Mouse (Mus musculus): Measurements from ENCODE around the gene Odf2l. TPM values are rescaled to one million over a fixed set of nuclear protein-coding genes. Genes with fewer than 3 reads are reported as not detected.

Gene Odf2l
- total RNA-seq, 2 experiments from 2014 or later = 29.7 to 35.5 TPM

DNA sequence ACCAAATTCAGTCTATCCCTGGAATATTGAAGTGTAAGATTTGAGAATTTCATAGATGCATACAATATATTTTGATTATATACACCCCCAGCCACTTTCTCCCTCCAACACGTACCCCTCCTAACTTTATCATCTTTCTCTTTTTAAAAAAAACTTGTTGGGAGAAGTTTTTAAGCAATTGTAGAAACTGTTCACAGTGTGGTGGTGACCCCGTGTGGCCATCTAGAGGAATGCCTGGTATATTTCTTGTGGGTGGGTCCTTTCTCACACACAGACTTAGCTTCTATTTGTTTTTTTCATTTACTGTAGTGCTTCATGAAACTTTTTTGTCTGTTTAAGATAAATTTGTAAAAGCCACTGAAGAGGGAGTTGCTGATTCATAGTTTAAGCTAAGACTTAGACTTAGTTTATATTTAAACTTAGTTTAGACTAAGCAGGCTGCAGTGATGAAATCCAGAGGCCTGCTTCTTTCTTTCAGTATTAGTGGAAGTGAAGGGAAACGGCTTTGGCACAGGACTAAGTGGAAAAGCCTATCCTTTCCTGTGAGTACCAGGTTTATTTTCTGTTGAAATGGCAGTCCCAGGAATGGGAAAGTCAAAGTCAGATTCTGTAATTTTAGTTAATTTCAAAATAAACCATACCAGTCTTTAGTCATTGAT is 13.0 kb downstream of the Odf2l start:
- no peak for DNase-seq (ENCODE audit: low spot score in 2 of 2)

DNA sequence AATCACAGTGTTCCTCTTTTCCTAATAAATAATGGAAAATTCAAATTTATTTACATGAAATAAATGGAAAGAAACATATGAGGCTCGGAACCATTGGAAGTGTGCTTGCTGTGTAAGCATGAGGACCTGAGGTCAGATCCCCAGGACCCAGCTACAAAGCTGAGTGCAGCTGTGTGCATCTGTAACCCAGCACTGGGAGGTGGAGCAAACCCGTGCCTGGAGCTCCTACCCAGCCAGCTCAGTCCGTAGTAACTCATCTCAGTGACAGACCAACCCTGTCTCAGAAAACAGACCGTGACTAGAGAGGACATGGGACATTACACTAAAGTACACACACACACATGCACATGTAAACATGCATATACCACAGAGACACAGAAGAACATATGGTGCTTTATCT is 21.8 kb downstream of the Odf2l start:
- no peak for DNase-seq (ENCODE audit: low spot score in 2 of 2)

DNA sequence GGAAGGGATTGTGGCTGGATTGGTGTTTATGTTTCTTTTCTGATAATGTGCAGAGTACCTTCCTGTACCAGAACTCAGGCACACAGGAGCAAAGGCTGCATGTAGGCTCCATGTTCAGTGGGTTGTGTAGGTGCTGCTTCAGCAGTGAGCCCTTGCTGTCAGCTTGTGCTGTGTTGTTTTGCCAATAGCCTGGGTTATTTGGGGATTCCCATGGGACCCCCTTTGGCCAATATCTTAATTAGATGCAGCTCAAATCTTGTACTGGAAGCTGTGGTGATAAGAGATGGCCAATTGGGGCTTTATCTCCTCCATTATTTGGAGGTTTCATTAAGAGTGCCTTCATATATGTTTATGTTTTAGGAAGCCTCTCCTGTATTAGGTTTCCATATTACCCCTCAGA is 24.5 kb downstream of the Odf2l start:
- no peak for DNase-seq (ENCODE audit: low spot score in 2 of 2)

DNA sequence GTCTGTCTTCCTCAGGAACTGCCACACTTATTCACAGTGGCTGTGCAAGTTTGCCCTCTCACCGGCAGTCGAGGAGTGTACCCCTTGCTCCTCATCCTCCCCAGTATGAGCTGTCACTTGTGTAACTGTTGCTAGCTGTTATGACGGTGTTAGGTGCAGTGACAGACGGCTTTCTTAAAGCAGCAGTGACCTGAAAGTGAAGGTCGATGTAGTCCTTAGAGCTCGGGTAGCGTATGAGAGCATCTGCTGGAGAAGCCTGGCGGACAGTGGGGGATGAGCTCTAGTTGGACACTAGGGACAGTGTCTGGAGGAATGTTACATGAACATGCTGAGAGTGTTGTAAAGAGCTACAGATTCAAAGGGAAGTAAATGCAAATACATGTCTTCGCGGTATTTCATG is 25.5 kb downstream of the Odf2l start:
- no peak for DNase-seq (ENCODE audit: low spot score in 2 of 2)

- no peak for DNase-seq (ENCODE audit: low spot score in 2 of 2)
These were observed 28.5 kb downstream of the Odf2l start for GRCm38 (mm10) chr3:145146871-145147270.

DNA sequence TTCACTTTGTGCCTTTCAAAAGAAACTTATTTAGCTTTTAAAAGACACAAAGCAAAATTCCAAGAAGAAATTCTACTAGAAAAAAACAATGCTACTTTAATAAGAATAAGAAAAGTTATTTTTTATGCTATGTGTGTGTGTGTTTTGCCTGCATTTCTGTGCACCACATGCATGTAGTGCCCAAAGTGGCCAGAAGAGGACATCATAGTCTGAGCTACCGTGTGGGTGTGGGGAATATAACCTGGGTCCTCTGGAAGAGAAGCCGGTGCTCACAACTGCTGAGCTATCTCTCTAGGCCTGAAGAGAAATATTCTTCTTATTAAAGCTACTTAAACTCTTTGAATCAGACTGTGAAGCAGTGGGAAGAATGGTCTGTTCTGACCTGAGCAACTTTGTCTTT is 29.1 kb downstream of the Odf2l start:
- DNase-seq (ENCODE audit: low spot score in 2 of 2) = no peak

- no peak for DNase-seq (ENCODE audit: low spot score in 2 of 2)
These were observed 29.6 kb downstream of the Odf2l start for GRCm38 (mm10) chr3:145147952-145148351.

GRCm38 (mm10) chr3:145151092-145151491 is 32.7 kb downstream of the Odf2l start:
- no peak for DNase-seq (ENCODE audit: low spot score in 2 of 2)

DNA sequence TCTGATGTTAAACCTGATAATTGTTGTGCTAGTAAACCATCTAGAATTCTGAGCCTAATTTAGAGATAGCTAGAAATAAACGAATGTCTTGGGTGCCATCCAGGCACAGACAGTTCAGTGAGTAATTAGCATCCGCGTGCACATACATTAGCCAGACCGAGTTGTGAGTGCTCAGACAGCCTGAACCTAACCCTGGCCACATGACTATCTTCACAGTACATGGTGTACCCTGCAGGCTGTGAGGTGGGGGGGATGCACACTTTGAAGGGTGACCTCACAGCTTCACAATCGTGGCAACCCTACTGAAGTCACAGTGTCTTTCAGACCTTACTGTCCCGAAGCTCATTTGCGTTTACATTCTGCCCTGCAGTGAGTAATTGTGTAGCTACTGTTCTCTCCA is 33.5 kb downstream of the Odf2l start:
- no peak for DNase-seq (ENCODE audit: low spot score in 2 of 2)

DNA sequence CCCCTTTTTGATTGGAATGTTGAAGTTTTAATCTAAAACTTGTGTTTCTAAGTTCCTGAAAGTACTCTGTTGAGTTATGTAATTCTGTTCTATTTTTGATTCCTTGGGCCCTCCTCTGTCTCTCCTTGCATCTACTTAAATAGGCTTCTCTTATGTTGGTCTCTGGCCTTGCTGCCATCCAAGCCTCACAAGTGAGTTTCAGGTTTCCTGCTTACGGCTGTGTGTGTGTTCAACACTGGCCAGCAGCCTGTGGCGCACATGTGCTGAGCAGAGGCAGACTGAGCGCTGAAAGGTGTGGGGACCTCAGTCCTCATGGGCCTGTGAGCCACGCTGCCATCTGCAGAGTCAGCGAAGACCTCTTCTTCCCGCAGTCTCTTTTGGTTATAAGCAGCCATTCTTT is 38.5 kb downstream of the Odf2l start:
- no peak for DNase-seq (ENCODE audit: low spot score in 2 of 2)

GRCm38 (mm10) chr3:145158441-145158840 is 40.1 kb downstream of the Odf2l start:
- no peak for DNase-seq (ENCODE audit: low spot score in 2 of 2)

GRCm38 (mm10) chr3:145166741-145167140 is 48.4 kb downstream of the Odf2l start:
- DNase-seq (ENCODE audit: low spot score in 2 of 2) = no peak

DNA sequence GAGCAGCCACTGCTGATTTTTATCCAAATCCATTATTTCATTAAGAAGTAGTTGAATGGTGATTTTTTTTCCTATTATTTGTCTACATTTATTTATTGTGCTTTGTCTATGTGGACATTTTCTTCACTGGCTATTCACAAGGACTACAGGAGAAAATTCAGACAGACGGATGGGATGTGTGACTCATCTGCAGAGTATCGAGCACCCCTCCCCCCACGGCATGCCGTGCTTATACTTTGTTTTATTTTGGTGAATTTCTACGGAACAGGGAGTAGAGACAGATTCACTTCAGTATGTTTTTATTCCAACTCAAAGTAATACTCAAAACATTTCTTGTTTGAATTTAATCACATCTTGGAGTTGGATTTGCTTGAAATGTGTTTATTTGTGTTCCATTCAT is 49.4 kb downstream of the Odf2l start:
- DNase-seq (ENCODE audit: low spot score in 2 of 2) = no peak

DNA sequence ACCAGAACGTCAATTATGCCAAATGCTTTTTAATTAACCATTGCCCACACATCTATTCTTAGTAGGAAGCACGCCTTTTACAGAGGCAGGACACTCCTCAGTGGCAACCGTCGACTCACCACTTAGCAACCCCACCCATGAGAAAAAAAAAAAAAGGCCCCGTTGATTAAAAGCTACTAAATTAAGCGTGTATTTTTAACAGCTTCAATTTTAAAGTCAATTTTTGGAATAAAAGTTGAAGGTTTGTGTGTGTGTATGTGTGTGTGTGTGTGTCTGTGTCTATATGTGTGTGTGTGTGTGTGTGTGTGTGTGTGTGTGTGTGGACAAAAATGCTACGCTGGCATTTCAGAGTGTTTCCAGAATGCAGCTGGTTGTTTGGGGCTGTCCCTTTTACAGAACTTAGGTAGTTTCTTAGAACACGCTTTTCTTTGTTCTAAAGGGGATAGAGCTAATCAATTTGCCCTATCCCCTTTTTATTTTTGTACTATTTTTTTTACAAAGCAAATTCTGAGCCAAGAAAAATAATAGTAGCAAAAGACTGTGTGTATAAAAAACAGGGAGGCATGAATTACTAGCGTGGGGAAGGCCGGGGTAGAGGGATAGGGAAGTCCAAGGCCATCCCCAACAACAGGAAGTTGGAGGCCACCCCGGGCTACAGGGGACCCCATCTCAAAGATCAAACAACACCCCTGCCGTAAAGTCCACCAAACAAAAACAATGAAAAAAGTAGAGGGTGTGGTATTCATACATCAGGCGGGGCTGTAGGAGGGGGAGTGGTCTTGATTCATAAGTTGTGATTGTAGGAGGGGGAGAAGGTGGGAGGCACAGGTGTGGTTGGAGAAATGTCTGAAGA is 50.7 kb downstream of the Odf2l start:
- no peak for DNase-seq (ENCODE audit: low spot score in 2 of 2)

- DNase-seq (ENCODE audit: low spot score in 2 of 2) = no peak
These were observed 51.6 kb downstream of the Odf2l start for GRCm38 (mm10) chr3:145170028-145170427.

DNA sequence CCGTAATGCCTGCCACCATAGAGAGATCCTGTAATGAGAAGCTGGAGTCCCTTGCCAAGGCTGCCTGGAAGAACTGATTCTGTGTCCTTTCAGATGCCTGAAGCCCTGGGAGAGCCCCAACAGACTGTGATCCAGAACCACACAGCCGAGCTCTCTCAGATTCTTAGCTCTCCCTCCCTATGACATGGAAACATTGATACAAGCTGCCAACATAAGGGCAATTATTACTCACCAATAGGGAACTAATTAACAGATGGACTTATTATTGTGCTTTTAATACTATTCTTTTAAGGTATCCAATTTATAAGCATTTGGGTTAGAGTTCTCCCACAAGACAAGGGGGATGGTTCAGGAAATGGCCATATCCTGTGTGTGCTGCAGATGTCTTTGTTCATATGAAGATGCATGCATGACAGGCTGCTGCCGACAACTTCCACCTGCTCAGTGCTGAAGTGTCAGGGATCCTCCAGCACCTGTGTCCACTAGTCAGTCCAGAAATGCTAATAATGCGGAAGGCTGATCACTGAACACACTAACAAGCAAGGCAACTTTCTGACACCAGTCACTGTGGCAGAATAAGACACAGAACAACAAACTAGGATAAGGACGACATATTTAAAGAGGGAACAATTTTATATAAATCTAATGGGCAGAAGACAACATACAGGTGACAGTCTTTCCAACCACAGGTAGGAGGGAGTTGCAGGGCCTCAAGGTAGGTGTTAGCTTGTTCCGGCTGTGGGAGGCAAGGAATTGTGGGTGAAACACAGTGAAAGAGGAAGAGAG is 52.4 kb downstream of the Odf2l start:
- no peak for DNase-seq (ENCODE audit: low spot score in 2 of 2)

DNA sequence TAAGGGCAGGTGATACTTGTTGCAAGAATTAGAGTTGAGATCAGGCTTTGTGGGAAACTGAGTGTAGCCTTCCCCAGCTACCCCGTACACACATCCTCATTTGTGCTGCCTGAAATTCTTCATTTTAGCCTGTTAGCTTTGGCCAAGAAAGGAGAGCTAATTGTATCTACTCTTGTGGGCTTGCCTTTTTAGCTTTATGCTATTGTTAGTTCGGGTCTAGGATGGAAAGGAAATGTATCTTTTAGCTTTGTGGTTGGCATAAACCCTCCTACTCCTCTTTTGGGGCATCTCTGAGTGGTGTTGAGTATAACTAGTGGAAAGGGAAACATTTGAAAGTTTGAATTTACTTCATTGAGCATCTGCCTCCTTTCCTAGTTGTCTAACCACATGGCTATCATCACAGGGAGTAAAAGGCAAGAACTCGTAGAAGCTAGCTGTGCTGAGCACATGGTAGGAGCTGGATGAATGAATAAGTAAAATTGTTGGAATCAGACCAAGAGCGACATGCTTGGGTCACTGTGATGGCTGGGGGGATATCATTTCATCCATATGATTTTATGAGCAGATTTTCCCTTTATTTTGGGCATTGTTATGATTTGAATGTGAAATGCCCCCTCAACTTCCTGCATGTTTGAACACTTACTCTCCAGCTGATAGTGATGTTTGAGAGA is 53.1 kb downstream of the Odf2l start:
- DNase-seq (ENCODE audit: low spot score in 2 of 2) = no peak

- DNase-seq (ENCODE audit: low spot score in 2 of 2) = no peak
These were observed 66.3 kb downstream of the Odf2l start for GRCm38 (mm10) chr3:145184645-145185044.

- DNase-seq (ENCODE audit: low spot score in 2 of 2) = no peak
These were observed 73.6 kb downstream of the Odf2l start for GRCm38 (mm10) chr3:145191972-145192371.

GRCm38 (mm10) chr3:145195240-145195923 is 77.0 kb downstream of the Odf2l start:
- DNase-seq (ENCODE audit: low spot score in 2 of 2) = no peak

GRCm38 (mm10) chr3:145198050-145198449 is 79.7 kb downstream of the Odf2l start:
- no peak for DNase-seq (ENCODE audit: low spot score in 2 of 2)

All from adrenal gland, postnatal 4 days (tissue).